Mouse (Mus musculus) bone marrow, adult 2 months (tissue): Measurements from ENCODE around the gene Dpysl5.

Experiments used
- CTCF ChIP-seq: fragments of 200-500 bp; IDR thresholded peaks from 2 replicates; pipeline ENCODE4 v1.5.1; 2011; ENCODE audit warnings: low read length, control low read depth; ENCODE audit not compliant: control insufficient read depth, insufficient read depth
- POLR2A ChIP-seq: fragments of 200-500 bp; IDR thresholded peaks from 2 replicates; pipeline ENCODE4 v1.6.1; 2011; ENCODE audit warnings: low read depth, mild to moderate bottlenecking, control low read depth, low read length, borderline replicate concordance; ENCODE audit not compliant: control insufficient read depth

GRCm38 (mm10) chr5:30797982-30798381, 86.6 kb downstream of the Dpysl5 start:
- TF ChIP-seq CTCF (no peak), POLR2A (no peak)
